Mouse (Mus musculus): Measurements from ENCODE around the gene Cpne2.

DNA sequence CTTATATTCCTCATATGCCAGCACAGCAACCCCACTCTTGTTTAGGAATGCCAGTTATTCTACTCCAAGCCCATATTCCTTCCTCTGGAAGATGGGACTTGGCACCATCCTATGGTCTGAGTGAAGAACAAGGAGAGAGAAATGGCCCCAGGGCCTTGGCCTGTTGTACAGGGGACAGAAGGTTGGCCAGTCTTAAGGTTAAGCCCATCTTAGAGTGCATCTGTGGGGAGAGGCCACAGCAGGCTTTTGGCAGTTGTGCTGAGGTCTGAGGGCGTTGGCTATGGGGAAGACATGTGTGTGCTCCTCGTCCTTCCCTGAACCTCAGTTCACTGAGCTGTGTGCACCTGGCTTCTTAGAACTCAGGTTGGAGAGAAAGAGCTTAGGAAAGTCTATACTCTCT is 19.9 kb downstream of the Cpne2 start:
- TF ChIP-seq POLR2A (IDR thresholded peaks at IDR 0.05; ENCODE audit: borderline replicate concordance, insufficient read depth, low read length) (no peak), CTCF (IDR thresholded peaks at IDR 0.05; ENCODE audit: borderline replicate concordance, insufficient read depth, low read depth, low read length) (no peak)
